Mouse (Mus musculus) ES-E14 (cell line): ENCODE measurements at regions not wholly inside any gene's neighbourhood (a gene's known extent, or its start where the extent isn't known, plus 50 kb on each side); places are given as distances from the start of the nearest gene placed in this dataset.

Experiments used
- DNase-seq: peaks from one replicate; pipeline ENCODE4 v3.0.0-alpha.2; 2013; ENCODE audit warnings: low read depth, low spot score
- H3K27ac ChIP-seq: 2 replicates; pipeline ENCODE4 v1.5.1; 2012; ENCODE audit warnings: low read depth, mild to moderate bottlenecking, low read length, moderate library complexity, mixed read lengths; ENCODE audit not compliant: poor library complexity, insufficient read depth, severe bottlenecking
- H3K36me3 ChIP-seq: 2 replicates; pipeline ENCODE4 v1.6.1; 2012; ENCODE audit warnings: mild to moderate bottlenecking, low read length, moderate library complexity, mixed read lengths; ENCODE audit not compliant: control insufficient read depth, poor library complexity, insufficient read depth, severe bottlenecking
- H3K4me1 ChIP-seq, 2 experiments: fragments of 150-350 bp in 1 of 2; sonication (generic) in 1 of 2; 2 replicates each; pipeline ENCODE4 v1.6.1; 2012; ENCODE audit warnings: low read length in 2 of 2, mild to moderate bottlenecking in 1 of 2, mixed read lengths in 1 of 2; ENCODE audit not compliant: control insufficient read depth in 2 of 2, insufficient read depth in 2 of 2, poor library complexity in 1 of 2
- H3K4me3 ChIP-seq, 2 experiments: fragments of 150-350 bp in 1 of 2; sonication (generic) in 1 of 2; 2 replicates each; pipeline ENCODE4 v1.5.1; 2012; ENCODE audit warnings: low read length in 2 of 2, low read depth in 1 of 2, mild to moderate bottlenecking in 1 of 2, mixed read lengths in 1 of 2; ENCODE audit not compliant: insufficient read depth in 1 of 2, poor library complexity in 1 of 2, severe bottlenecking in 1 of 2
- H3K9ac ChIP-seq: 2 replicates; pipeline ENCODE4 v1.6.1; 2012; ENCODE audit warnings: low read depth, mild to moderate bottlenecking, low read length, mixed read lengths; ENCODE audit not compliant: poor library complexity, insufficient read depth, severe bottlenecking
- H3K9me3 ChIP-seq: fragments of 150-350 bp; sonication (generic); 2 replicates; pipeline ENCODE4 v1.6.1; 2012; ENCODE audit warnings: low read depth, mild to moderate bottlenecking, low read length; ENCODE audit not compliant: control insufficient read depth, insufficient read depth
- CHD2 ChIP-seq: IDR thresholded peaks from 2 replicates; pipeline ENCODE4 v1.6.1; 2014; ENCODE audit warnings: mild to moderate bottlenecking, low read depth, low read length, inconsistent platforms
- ZC3H11A ChIP-seq: IDR thresholded peaks from 2 replicates; pipeline ENCODE4 v1.6.1; 2012; ENCODE audit warnings: low read depth, mild to moderate bottlenecking, inconsistent platforms, low read length, borderline replicate concordance
- in situ Hi-C, 2 experiments: fragments of 600-800 bp; cut with MboI; formaldehyde crosslinking; loops; one replicate each; pipeline ENCODE4 v1.15.1; 2025; ENCODE audit warnings: low sequenced_read_pairs in 2 of 2, inconsistent platforms in 1 of 2; ENCODE audit not compliant: unreplicated experiment in 2 of 2

DNA sequence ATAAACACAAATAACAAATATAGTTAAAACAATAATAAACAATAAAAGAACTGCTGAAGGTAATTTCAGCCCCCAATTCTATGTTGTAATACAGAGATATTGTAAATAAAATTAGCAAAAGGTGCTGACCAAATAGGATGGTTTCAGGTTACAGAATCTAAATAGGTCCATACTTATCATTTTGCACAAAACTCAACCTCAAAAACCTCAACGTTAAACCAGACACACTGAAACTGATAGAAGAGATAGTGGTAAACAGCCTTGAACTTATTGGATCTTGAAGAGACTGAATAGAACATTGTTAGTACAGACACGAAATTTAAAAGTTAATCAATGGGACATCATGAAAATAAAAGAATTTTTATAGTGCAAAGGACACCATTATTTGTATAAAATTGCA is 6649.1 kb upstream of the Gm7489 start:
- Histone ChIP-seq H3K9me3 (no peaks in the 10 kb centered on the region), H3K27ac (no peak overlapping the region), H3K9ac (no peak overlapping the region), H3K4me1 (no peaks in the 10 kb centered on the region), H3K36me3 (no peaks in the 10 kb centered on the region), H3K4me3 (no peak overlapping the region)
- TF ChIP-seq ZC3H11A = no peak
- no peak for TF ChIP-seq CHD2
- DNase-seq = no peak
- in situ Hi-C loops = no loop called here
